Mouse (Mus musculus) fat pad, adult 2 months (tissue): Measurements from ENCODE around the gene Ap3d1.

Experiments
- DNase-seq: peaks from one replicate; pipeline ENCODE4 v3.0.0-alpha.2; 2011; ENCODE audit warnings: low read depth, low spot score; ENCODE audit errors: extremely low read depth

Gene Ap3d1

DNA sequence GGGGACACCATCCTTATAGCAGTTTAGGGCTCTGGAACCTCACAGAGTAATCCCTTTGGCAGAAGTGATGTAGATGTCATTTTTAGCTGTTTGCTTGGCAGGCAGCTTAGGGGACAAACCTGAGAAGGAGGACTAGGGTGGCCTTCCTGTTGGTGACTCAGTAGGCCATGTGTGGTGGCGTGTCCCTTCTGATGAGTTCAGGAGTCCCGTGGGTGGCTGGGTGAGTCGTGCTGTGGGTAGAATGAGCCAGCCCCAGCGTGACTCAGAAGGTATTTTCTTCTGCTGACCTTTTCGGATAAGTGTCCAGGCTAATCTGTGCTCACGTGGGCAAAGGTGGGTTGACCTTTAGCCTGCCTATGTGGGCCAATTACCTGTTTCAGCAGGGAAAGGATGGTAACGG is 16.6 kb upstream of the Ap3d1 start:
- DNase-seq, result no peak

DNA sequence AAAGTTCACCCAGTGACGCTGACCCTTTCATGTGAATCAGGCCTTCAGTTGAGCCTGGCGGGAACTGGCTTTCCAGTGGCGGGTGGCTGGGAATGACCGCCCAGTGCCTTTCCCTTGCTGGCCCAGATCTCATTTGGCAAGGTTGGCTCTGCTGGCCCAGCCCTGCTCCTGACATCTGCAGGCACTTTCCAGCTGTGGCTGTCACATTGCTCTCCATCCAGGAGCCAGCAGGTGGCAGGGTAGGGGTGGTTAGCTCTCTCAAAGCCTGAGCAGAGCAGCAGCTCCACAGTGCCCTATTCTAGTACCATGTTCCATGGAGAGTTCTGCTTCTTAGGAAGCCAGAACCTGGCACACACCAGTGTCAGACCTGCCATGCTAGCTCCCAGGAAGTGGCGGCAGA is 15.7 kb upstream of the Ap3d1 start:
- no peak for DNase-seq

DNA sequence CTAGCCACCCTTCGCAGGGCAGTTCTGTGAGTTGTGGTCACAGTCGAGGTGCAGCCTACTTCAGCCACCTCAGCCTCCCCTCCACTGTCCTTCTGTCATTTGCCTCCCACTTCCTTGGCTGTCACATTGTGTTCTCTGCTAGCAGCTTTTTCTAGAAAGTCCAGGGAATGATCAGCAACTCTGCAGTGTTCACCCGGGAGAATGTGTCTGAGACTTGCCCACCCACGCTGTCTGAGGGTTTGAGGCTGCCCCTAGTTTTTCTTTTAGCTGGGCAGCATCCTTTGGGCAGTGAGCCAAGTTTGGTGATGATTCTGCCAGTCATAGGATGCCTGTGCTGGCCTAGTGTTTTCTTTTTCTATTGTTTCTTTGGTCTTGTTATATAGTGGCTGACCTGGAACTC is 14.9 kb upstream of the Ap3d1 start:
- no peak for DNase-seq

DNA sequence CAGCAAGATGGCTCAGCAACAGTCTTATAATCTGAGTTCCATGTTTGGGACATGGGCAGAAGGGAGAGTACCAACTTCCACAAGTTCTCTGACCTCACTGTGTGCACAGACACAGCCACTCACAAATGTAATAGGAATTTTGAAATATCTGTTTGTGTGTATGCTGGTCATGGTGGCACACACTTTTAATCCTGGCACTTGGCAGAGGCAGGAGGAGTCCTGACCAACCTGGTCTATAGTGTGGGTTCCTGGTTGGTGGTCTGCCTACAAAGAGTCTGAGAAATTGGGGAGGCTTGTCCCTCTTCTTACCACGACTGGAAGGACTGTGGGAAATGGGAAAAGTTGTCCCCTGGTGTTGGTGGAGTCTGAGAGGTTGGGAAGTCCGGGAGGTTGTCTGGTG is 14.4 kb upstream of the Ap3d1 start:
- no peak for DNase-seq

DNA sequence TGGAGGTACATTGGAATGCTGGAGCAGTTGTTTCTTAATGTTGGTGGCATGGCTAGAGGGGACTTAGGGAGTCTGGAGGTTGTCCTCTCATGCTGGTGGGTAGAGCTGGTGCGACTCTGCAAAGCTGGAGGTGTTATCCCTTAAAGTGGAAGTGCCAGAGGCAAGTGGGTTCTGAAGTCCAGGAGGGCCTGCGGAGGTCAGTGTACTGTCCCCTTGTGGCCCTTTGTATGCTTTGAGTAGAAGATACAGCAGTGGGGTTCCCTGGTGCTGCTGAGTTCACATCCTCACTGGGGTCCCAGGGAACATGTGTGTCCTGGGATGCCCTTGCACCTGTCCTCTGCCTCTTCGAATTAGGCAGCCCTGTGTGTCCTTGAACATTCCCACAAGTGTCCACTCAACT is 14.0 kb upstream of the Ap3d1 start:
- no peak for DNase-seq

DNA sequence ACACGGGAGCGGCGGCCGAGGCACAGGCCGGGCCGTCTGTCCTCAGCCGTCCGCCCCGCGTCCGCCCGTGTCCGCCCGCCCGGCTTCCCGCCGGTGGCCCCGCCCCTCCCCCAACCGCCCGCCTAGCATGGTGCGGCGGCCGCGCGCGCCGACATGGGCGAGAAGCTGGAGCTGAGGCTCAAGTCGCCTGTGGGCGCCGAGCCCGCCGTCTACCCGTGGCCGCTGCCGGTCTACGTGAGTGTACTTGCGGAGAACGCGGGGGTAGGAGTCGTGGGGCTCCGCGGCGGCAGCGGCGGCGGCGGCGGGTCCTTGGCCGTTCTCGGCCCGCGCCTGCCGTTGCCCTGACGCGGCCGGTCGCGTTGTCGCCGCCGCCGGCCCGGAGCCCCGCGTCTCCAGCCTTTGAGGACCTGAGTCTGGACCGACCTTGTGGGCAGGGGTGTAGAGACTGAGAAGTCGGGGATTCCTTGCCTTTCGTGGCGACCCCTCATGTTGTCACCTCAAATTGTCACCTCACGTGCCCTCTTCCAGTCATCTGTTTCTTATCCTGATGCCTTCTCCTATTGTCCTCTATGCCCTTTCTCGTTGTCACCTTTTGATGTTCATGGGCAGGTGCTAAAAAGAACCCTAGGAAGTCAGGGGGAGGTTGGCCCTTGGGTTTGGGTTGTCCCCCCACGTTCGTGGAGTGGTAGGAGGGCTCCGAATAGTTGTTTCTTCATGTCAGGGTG is 13.4 kb upstream of the Ap3d1 start:
- DNase-seq, result no peak

DNA sequence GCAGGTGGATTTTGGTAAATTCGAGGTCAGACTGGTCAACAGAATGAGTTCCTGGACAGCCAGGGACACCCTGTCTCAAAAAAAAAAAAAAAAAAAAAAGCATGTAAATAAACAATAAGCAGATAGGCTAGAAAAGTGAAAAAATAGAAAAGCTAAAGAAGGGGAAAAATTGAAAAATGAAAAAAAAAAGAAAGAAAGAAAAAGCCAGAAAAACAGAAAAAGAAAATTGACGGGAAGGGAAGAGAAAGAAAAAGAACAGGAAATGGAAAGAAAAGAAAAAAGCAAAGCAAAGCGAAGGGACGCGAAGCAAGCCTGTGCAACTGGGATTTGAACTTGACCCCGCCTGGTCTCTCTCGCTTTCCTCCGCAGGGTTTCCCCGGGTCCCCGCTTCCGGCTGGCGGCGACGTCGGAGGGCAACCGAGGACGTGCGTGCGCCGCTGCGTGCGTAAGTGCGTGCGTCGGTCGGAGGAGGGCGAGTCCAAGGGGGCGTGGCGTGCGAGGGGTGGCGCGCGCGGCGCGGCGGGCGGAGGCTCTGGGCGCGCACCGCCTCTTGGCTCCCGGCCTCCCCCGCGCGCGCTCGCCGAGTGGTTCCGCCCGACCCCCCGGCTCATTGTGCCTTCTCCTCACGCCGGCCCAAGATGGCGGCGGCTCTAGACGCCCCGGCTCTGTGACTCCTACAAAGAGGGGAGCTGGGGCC is 12.7 kb upstream of the Ap3d1 start, which contains the start of gene Dot1l:
Gene Dot1l, plus strand, starts transcription at position 613 of the 697 bp plus-strand sequence.
- no peak for DNase-seq

DNA sequence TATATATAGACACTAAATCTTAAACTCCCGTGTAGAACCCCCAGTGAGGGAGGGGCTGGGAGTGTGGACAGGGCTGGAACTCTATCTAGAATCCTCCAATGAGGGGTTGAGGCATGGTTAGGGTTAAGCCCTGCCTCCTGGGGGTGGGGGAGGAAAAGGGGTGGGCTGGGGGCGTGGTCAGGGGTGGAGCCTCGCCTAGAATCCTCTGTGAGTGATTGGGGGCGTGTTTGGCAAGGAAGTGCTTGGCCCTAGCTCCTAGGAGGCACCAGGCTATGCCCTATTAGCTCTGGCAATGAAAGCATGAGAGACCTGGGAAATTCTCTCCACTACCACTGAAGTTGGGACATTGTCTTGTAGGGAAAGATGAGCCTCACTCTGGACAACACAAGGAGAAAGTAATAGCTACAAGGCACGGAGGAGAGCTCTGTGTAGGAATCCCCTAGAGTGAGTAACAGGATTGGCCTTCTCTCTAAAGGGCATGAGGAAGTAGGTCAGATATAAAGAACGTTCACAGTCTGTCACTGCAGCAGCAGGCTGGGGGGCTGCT is 10.1 kb upstream of the Ap3d1 start:
- DNase-seq, result no peak

DNA sequence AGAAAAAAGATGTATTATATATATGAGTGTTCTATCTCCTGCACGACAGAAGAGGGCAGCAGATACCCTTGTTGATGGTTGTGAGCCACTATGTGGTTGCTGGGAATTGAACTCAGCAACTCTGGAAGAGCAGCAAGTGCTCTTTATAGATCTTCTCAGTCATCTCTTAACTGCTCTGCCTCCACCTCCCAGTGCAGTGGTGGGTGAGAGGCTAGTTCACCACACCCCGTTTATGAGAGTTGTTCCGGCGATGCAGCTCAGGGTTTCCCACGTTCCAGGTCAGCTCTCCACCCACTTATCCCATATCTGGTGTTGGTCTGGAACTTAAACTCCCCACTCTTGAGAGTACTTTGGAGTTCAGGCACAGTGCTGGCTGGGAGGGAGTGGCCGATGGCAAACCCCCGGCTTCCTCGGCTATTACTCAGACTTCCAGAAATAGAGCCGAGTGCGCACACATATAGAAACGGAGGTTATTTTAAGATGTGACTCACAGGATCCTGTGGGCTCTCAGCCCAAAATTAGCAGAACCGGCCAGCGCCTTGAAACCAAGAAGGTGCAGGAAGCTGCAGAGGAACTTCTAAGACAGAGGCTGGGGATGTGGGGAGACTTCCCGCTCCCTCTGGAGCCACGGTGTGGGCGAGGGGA is 9.2 kb upstream of the Ap3d1 start:
- DNase-seq, result no peak

DNA sequence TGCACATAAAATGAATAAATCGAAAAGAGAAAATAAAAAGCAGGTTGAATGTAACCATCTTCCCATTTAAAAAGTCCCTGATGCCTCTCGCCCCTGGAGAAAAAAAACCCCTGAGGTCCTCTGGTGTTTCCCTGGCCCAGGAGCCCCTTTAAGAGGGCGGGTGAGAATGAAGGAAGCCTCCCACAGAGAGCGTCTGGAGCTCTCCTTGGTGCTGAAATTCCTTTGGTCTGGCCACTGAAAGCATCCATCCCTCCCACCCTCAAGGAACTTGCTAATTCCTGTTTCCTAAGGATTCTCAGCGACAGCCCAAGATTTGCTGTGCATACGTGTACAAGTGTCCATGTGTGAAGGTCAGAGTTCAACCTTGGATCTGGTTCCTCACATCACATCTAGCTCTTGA is 6.5 kb upstream of the Ap3d1 start:
- DNase-seq, result no peak

DNA sequence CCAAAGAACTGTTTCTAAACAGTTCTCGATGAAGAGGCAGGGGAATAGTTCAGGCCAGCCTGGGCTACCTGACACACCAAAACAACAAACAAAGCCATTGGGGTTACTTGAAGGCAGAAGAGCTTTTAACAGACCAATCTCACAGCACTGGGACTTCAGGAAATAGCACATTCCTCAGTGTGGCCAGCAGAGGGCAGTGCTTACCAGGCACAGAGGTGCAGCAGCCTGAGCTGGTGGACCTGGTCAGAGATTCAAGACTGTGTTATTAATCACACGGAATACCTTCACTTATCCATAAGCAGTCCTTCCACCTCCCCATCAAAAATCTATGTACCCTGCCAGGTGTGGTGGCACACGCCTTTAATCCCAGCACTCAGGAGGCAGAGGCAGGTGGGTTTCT is 5.3 kb upstream of the Ap3d1 start:
- DNase-seq, result no peak

DNA sequence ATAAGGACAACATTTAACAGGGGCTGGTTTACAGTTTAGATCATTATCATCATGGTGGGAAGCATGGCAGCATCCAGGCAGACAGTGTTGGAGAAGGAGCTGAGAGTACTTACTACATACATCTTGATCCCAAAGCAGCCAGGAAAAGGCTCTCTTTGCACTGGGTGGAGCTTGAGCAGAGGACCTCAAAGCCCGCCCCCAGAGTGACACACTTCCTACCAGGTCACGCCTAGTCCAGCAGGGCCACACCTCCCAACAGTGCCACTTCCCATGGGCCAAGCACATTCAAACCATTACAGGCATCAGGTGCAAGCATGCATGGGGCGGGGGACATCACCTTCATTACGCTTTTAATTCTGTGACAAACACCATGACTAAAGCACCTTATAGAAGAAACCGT is 2.2 kb upstream of the Ap3d1 start:
- DNase-seq, result no peak

DNA sequence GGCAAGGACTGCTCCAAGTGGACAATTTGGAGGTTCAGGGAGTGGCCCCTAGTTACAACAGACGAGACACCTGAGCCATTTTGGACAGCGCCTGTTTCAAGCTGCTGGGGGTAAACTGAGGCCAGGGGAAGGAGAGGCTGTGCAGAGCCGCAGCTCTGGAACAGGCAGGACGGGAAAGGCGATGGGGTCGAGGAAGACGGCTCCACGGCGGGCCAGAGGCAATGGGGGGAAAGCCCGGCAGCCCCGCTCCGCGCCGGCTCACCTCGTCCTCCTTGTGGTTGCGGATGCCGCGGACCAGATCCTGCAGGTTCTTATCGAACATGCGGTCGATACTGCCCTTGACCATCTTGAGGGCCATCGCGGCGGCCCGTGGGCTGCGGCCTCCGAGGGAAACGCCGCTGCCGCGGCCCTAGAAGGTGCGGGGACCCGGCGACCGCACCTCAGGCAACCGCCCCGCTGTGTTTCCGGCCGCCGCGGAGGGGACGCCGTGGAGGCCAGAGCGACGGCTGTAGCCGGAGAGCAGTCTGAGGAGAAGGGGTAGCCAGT is 357 bp downstream of the Ap3d1 start:
- DNase-seq, result no peak

DNA sequence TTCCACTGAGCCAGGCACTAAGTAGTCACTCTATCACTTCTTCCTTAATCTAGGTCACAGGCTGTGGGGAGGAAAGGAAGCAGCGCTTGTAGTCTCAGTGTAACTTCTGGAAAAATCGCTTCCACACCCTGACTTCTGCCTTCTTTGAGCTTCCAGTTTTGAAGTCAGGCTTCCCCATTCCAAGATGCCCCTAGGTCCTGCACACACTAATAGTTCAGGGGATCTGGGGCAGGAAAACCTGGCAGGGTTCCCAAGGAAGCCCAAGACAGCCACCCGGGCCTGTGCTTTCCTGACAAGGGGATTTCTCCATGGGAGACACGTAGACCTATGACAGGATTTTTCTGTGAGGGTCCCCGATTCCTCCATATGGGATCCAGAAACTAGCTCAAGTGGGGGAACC is 918 bp downstream of the Ap3d1 start:
- DNase-seq, result no peak

DNA sequence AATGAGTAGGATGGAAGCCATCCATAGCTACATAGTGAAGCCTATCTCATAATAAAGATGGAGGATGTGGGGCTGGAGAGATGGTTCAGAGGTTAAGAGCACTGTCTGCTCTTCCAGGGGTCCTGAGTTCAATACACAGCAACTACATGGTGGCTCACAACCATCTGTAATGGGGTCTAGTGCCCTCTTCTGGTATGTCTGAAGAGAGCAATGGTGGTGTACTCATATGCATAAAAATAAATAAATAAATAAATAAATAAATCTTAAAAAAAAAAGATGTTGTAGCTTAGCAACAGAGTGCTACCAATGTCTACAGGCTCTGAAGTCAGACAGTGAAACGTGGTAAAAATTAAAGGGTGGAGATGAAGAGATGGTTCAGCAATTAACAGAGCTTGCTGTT is 3.4 kb downstream of the Ap3d1 start:
- DNase-seq, result no peak

DNA sequence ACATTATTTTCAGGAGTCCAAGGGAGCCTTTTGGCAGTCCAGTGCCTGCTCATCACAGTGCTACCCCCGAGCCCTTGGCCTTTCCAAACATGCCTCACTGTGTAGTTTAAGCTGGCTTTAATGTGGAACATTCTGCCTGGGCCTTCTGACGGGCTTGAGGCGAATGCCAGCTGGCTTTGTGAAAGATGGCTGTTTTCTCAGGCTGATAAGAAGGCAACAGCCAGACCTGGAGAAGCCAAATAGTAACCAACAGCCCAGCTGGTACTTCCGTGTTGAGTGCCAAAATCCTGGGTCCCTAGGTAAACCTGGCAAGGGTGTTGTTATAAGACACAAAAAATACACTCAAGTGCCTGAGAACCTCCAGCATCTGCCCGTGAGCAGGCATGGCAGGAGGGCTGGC is 5.3 kb downstream of the Ap3d1 start:
- DNase-seq, result no peak

DNA sequence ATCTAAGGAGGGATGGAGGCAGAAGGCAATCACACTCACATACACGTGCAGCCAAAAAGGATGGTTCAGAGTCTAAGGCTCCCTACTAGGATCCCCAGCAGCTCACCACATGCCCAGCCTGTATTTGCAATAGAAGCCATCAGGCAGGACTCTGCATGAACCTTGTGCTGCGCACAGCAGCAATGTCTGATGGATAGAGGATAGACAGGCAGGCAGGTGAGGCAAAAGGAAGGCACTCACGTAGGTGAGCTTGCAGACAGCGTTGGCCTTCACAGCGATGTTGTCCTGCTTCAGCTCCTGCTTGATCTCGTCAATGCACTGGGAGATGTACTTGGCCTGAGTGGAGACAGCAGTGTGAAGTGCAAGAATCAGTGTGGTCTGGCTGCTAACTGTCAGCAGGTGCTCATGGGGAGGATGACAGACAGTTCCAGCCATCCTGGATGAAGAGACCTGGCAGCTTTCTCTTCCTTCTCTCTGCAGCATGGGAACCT is 9.4 kb downstream of the Ap3d1 start:
- no peak for DNase-seq

DNA sequence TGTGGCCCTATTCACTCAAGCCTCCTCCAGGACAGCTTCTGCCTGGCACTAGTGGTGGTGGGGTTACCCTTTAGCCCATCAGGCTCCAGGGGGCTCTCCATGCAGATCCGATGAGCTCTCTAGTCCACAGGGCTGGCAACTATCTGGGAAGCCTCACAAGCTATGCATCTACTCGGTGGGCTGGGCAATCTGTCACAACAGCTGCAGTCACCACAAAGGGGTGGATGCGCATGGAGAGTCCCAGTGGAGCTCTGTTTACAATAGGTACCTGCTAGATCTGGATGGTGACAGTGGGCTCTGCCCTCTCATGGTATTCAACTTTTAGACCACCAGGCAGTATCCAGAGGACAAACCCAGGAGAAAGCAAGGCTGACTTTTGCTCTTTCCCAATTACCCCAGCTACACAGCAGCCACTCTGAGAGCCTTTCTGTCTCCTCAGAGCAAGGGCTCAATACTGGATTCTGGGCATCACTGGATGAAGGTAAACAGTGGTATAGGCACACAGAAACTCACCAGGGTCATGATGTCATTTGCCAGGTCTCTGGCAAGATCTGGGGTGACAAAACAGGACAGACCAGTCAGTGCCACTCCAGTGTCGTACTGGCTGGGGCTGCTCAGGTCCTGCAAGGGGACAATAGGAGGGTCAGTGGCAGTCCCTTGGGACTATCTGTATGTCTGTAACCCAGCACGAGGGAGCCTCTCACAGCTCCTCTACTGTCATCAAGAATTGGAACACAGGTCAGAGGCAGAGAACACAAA is 14.5 kb downstream of the Ap3d1 start:
- DNase-seq, result no peak

DNA sequence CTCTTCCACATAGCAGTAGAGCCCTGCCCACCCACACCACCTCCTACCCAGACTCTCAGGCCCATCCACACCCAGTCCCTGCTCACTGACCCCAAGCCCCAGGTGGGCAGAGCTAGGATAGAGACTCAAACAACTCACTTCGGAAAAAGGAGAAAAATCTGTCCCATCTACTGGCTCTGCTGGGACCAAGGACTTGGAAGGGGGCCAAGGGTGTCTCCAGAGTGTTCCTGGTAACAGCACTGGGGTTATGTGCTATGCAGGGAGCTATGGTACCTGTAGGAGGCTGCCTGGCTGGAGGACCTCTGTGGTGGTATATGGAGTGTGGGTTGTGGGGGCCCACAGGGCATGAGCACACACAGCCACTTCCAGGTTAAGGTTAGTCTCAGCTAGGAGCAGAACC is 24.8 kb downstream of the Ap3d1 start:
- no peak for DNase-seq

DNA sequence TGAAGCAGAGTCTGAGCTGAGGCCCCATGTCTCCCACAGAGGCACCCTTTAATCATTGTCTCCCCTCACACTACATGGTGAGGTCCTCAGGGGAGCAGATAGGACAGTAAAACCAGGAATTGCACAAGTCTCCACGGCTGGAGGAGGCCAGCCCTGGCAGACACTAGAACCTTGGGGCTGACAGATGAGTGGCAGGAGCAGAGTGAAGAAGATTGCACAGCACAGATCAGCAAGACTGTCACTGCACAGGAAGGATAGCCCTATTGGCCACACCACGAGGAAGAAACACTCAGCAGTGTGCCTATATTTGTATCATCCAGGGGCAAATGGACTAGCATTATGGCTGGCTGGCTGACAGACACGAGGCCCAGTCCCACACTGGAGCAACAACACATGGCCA is 31.2 kb downstream of the Ap3d1 start:
- DNase-seq, result no peak

DNA sequence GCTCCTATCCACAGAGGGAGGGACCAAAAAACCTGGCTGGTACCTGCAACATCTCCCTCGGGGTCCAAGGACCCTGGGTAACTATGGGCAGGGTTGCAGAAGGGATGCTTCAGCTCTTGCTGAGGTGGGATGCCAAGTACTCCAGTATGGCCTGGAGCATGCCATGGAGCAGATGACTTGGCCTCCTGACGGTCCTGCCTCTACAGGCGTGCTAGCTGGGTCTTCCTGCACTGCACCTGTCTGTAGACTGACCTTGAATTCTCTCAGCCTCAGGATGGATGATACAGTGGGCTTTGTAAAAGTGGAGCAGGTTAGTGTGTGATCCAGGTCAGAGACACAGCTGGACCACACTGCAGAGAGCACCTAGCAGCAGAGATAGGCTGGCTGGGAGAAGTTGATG is 36.6 kb downstream of the Ap3d1 start:
- DNase-seq, result no peak
